Mouse (Mus musculus) hindbrain, embryonic 12.5 days (tissue): Measurements from ENCODE around the gene Ptger3. TPM values are rescaled to one million over a fixed set of nuclear protein-coding genes. Genes with fewer than 3 reads are reported as not detected.

ENCODE experiments used
- ATAC-seq: fragments of 200-750 bp; cut with Nextera tagmentation; 2 replicates; pipeline ENCODE4 v1.8.0; 2017; ENCODE audit warnings: moderate TSS enrichment; ENCODE audit not compliant: low FRiP score
- H3K27ac ChIP-seq: fragments of 300-500 bp; sonication (generic); 2 replicates; pipeline ENCODE4 v1.5.1; 2016; ENCODE audit warnings: mild to moderate bottlenecking
- H3K27me3 ChIP-seq: fragments of 300-500 bp; sonication (generic); 2 replicates; pipeline ENCODE4 v1.6.1; 2016; ENCODE audit warnings: mild to moderate bottlenecking
- H3K36me3 ChIP-seq: fragments of 300-500 bp; sonication (generic); 2 replicates; pipeline ENCODE4 v1.6.1; 2016; ENCODE audit warnings: mild to moderate bottlenecking
- H3K4me1 ChIP-seq: fragments of 300-500 bp; sonication (generic); 2 replicates; pipeline ENCODE4 v1.6.1; 2016
- H3K4me2 ChIP-seq: fragments of 300-500 bp; sonication (generic); replicated peaks from 2 replicates; pipeline ENCODE4 v1.6.1; 2016; ENCODE audit warnings: mild to moderate bottlenecking
- H3K4me3 ChIP-seq: fragments of 300-500 bp; sonication (generic); 2 replicates; pipeline ENCODE4 v1.5.1; 2016; ENCODE audit warnings: mild to moderate bottlenecking
- H3K9ac ChIP-seq: fragments of 300-500 bp; sonication (generic); 2 replicates; pipeline ENCODE4 v1.6.1; 2016; ENCODE audit warnings: mild to moderate bottlenecking, moderate library complexity
- H3K9me3 ChIP-seq: fragments of 300-500 bp; sonication (generic); replicated peaks from 2 replicates; pipeline ENCODE4 v1.6.1; 2016; ENCODE audit warnings: mild to moderate bottlenecking
- WGBS: fragments of 180-500 bp; shearing (Covaris S2); methylation state at CpG from one replicate; pipeline ENCODE4 v1.1.7; 2016; 5-methylcytosine and 5-hydroxymethylcytosine counted together
- polyA plus RNA-seq: library from polyadenylated mRNA; unstranded; fragments of >200 nt; fragmentation: Nextera tagmentation; extraction: Ambion mirVana; gene quantifications from 2 replicates; pipeline ENCODE4 v1.2.1, GENCODE M21; 2016

Gene Ptger3
- polyA plus RNA-seq, 1 experiment from 2014 or later: 2.7 TPM

- no peak overlapping the region for H3K27ac ChIP-seq
- no peak overlapping the region for H3K4me3 ChIP-seq
- no peak overlapping the region for H3K9ac ChIP-seq
- H3K4me2 ChIP-seq: no peak overlapping the region
- no peaks in the 10 kb centered on the region for H3K36me3 ChIP-seq
- no peaks in the 10 kb centered on the region for H3K4me1 ChIP-seq
- H3K9me3 ChIP-seq: no peaks in the 10 kb centered on the region
- no peak for ATAC-seq
- no peaks in the 10 kb centered on the region for H3K27me3 ChIP-seq
Measured at GRCm38 (mm10) chr3:157605411-157605740, 38.7 kb downstream of the Ptger3 start.

GRCm38 (mm10) chr3:157613542-157613941 is 46.9 kb downstream of the Ptger3 start:
- no peaks in the 10 kb centered on the region for H3K36me3 ChIP-seq
- H3K4me1 ChIP-seq: no peaks in the 10 kb centered on the region
- no peak overlapping the region for H3K27ac ChIP-seq
- no peaks in the 10 kb centered on the region for H3K27me3 ChIP-seq
- ATAC-seq: no peak
- no peak overlapping the region for H3K4me2 ChIP-seq
- H3K9me3 ChIP-seq: no peaks in the 10 kb centered on the region
- H3K9ac ChIP-seq: no peak overlapping the region
- H3K4me3 ChIP-seq: no peak overlapping the region
- 50% methylated on average over 1 of the region's 1 CpGs for WGBS

GRCm38 (mm10) chr3:157616949-157617348 is 50.3 kb downstream of the Ptger3 start:
- Histone ChIP-seq H3K4me3 (no peak overlapping the region), H3K4me1 (no peaks in the 10 kb centered on the region), H3K27me3 (no peaks in the 10 kb centered on the region), H3K9me3 (no peaks in the 10 kb centered on the region), H3K4me2 (no peak overlapping the region), H3K27ac (no peak overlapping the region), H3K36me3 (no peaks in the 10 kb centered on the region), H3K9ac (no peak overlapping the region)
- no peak for ATAC-seq

- H3K9ac ChIP-seq: no peak overlapping the region
- no peak overlapping the region for H3K27ac ChIP-seq
- no peaks in the 10 kb centered on the region for H3K4me1 ChIP-seq
- WGBS: 71% methylated on average over 3 of the region's 3 CpGs
- H3K36me3 ChIP-seq: no peaks in the 10 kb centered on the region
- no peaks in the 10 kb centered on the region for H3K9me3 ChIP-seq
- H3K27me3 ChIP-seq: no peaks in the 10 kb centered on the region
- no peak overlapping the region for H3K4me2 ChIP-seq
- ATAC-seq: no peak
- H3K4me3 ChIP-seq: no peak overlapping the region
Measured at GRCm38 (mm10) chr3:157627407-157627806, 60.7 kb downstream of the Ptger3 start.

- WGBS: 78% methylated on average over 5 of the region's 5 CpGs
Measured at GRCm38 (mm10) chr3:157630671-157631070, 64.0 kb downstream of the Ptger3 start.

GRCm38 (mm10) chr3:157631383-157631782 is 64.7 kb downstream of the Ptger3 start:
- Histone ChIP-seq H3K4me1 (no peaks in the 10 kb centered on the region), H3K36me3 (no peaks in the 10 kb centered on the region), H3K9me3 (no peaks in the 10 kb centered on the region), H3K27ac (no peak overlapping the region), H3K27me3 (no peaks in the 10 kb centered on the region), H3K4me2 (no peak overlapping the region), H3K4me3 (no peak overlapping the region), H3K9ac (no peak overlapping the region)
- 84% methylated on average over 2 of the region's 2 CpGs for WGBS
- ATAC-seq: no peak

More at GRCm38 (mm10) chr3:157630671-157631070, 64.0 kb downstream of the Ptger3 start:
- Histone ChIP-seq H3K27ac (no peak overlapping the region), H3K36me3 (no peaks in the 10 kb centered on the region), H3K4me3 (no peak overlapping the region), H3K27me3 (no peaks in the 10 kb centered on the region), H3K4me2 (no peak overlapping the region), H3K9ac (no peak overlapping the region), H3K4me1 (no peaks in the 10 kb centered on the region), H3K9me3 (no peaks in the 10 kb centered on the region)
- no peak for ATAC-seq

- ATAC-seq: no peak
- no peaks in the 10 kb centered on the region for H3K4me1 ChIP-seq
- H3K36me3 ChIP-seq: no peaks in the 10 kb centered on the region
- WGBS: 78% methylated on average over 3 of the region's 3 CpGs
- no peak overlapping the region for H3K4me3 ChIP-seq
- H3K27ac ChIP-seq: no peak overlapping the region
- no peak overlapping the region for H3K4me2 ChIP-seq
- H3K9me3 ChIP-seq: no peaks in the 10 kb centered on the region
- no peak overlapping the region for H3K9ac ChIP-seq
- H3K27me3 ChIP-seq: no peaks in the 10 kb centered on the region
Measured at GRCm38 (mm10) chr3:157634431-157634830, 67.7 kb downstream of the Ptger3 start.

GRCm38 (mm10) chr3:157635713-157636112 is 69.0 kb downstream of the Ptger3 start:
- no peak overlapping the region for H3K4me3 ChIP-seq
- no peak for ATAC-seq
- no peaks in the 10 kb centered on the region for H3K9me3 ChIP-seq
- no peaks in the 10 kb centered on the region for H3K27me3 ChIP-seq
- H3K4me1 ChIP-seq: no peaks in the 10 kb centered on the region
- no peak overlapping the region for H3K9ac ChIP-seq
- no peaks in the 10 kb centered on the region for H3K36me3 ChIP-seq
- 84% methylated on average over 4 of the region's 4 CpGs for WGBS
- H3K27ac ChIP-seq: no peak overlapping the region
- no peak overlapping the region for H3K4me2 ChIP-seq

GRCm38 (mm10) chr3:157636887-157637286 is 70.2 kb downstream of the Ptger3 start:
- ATAC-seq: no peak
- Histone ChIP-seq H3K4me1 (no peaks in the 10 kb centered on the region), H3K4me3 (no peak overlapping the region)

GRCm38 (mm10) chr3:157637341-157637740 is 70.6 kb downstream of the Ptger3 start:
- H3K9me3 ChIP-seq: no peaks in the 10 kb centered on the region
- WGBS: 67% methylated on average over 2 of the region's 2 CpGs
- no peak overlapping the region for H3K4me2 ChIP-seq
- no peak overlapping the region for H3K4me3 ChIP-seq
- no peaks in the 10 kb centered on the region for H3K4me1 ChIP-seq
- no peaks in the 10 kb centered on the region for H3K36me3 ChIP-seq
- no peaks in the 10 kb centered on the region for H3K27me3 ChIP-seq
- H3K27ac ChIP-seq: no peak overlapping the region
- no peak for ATAC-seq
- no peak overlapping the region for H3K9ac ChIP-seq

More at GRCm38 (mm10) chr3:157636887-157637286, 70.2 kb downstream of the Ptger3 start:
- H3K27me3 ChIP-seq: no peaks in the 10 kb centered on the region
- no peak overlapping the region for H3K27ac ChIP-seq
- H3K9ac ChIP-seq: no peak overlapping the region
- no peaks in the 10 kb centered on the region for H3K9me3 ChIP-seq
- H3K36me3 ChIP-seq: no peaks in the 10 kb centered on the region
- no peak overlapping the region for H3K4me2 ChIP-seq

GRCm38 (mm10) chr3:157641634-157642033 is 74.9 kb downstream of the Ptger3 start:
- Histone ChIP-seq H3K4me2 (no peak overlapping the region), H3K9ac (no peak overlapping the region), H3K27me3 (no peaks in the 10 kb centered on the region), H3K4me1 (no peaks in the 10 kb centered on the region), H3K27ac (no peak overlapping the region), H3K4me3 (no peak overlapping the region), H3K36me3 (no peaks in the 10 kb centered on the region), H3K9me3 (no peaks in the 10 kb centered on the region)
- 91% methylated on average over 4 of the region's 4 CpGs for whole genome bisulfite sequencing
- ATAC-seq: no peak

GRCm38 (mm10) chr3:157661622-157662021 is 94.9 kb downstream of the Ptger3 start:
- H3K9ac ChIP-seq: no peak overlapping the region
- no peaks in the 10 kb centered on the region for H3K4me1 ChIP-seq
- H3K4me2 ChIP-seq: no peak overlapping the region
- no peak for ATAC-seq
- no peak overlapping the region for H3K27ac ChIP-seq
- H3K4me3 ChIP-seq: no peak overlapping the region
- WGBS: 82% methylated on average over 7 of the region's 7 CpGs
- no peaks in the 10 kb centered on the region for H3K36me3 ChIP-seq
- no peaks in the 10 kb centered on the region for H3K9me3 ChIP-seq
- H3K27me3 ChIP-seq: no peaks in the 10 kb centered on the region

GRCm38 (mm10) chr3:157664486-157665041 is 97.9 kb downstream of the Ptger3 start:
- H3K4me3 ChIP-seq: no peak overlapping the region
- no peak overlapping the region for H3K4me2 ChIP-seq
- H3K9ac ChIP-seq: no peak overlapping the region
- ATAC-seq: no peak
- no peaks in the 10 kb centered on the region for H3K4me1 ChIP-seq
- no peaks in the 10 kb centered on the region for H3K27me3 ChIP-seq
- no peaks in the 10 kb centered on the region for H3K9me3 ChIP-seq
- H3K27ac ChIP-seq: no peak overlapping the region
- H3K36me3 ChIP-seq: no peaks in the 10 kb centered on the region
